ENCODE assay signal across 8 mouse cellular contexts in the genomic region with DNA sequence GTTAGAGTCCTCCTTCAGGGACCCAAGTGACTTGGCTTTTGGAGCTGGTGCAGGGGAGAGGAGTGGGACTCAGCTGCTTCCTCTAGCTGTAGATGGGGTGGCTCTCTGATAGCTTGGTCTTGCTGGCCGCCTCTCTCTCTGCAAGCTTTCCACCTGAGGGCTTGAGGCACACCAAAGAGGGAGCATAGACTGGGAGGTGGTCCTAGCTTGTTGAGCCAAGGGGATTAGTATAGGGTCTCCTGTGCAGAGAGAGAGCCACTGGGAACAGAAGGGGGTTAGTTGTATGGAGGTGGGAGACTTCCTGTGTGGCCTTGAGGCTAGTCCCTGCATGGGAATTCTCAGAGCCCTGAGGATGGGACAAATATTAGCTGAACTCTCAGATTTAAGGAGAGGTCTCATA. TPM values are rescaled to one million over a fixed set of nuclear protein-coding genes. Genes with fewer than 3 reads are reported as not detected.
DNase-seq lines count a peak whose midpoint lies in the region; ATAC-seq and TF ChIP-seq lines count a peak whose summit lies in the region.

No protein-coding gene starts in this region.

- no peak for TF ChIP-seq EP300 in heart, adult 2 months (IDR thresholded peaks at IDR 0.05; ENCODE audit: insufficient read depth, low read depth, low read length)
- TF ChIP-seq EP300 in CH12.LX (IDR thresholded peaks at IDR 0.05; ENCODE audit: low read length) = no peak

- peaks cover 36% of the 10 kb centered on the region for H3K4me1 ChIP-seq in heart, adult 2 months (ENCODE audit: control insufficient read depth, insufficient read depth, low read length)
- peaks cover 8 to 74% of the 10 kb centered on the region in 2 experiments for H3K4me1 ChIP-seq in CH12.LX (ENCODE audit: control insufficient read depth in 1 of 2, insufficient read depth in 2 of 2)
- H3K4me1 ChIP-seq in forebrain, embryonic 15.5 days = peaks cover 50% of the 10 kb centered on the region
- H3K4me1 ChIP-seq in liver, embryonic 15.5 days (replicated peaks) = peaks cover 52% of the 10 kb centered on the region

- H3K27ac ChIP-seq in heart, adult 2 months = peak overlapping the region; percentile 94
- no peak overlapping the region for H3K27ac ChIP-seq in CH12.LX (ENCODE audit: insufficient read depth, low read depth)
- H3K27ac ChIP-seq in forebrain, embryonic 15.5 days (replicated peaks) = 0 out of 2 replicates have a peak overlapping the region, but pooled peaks have one; percentile 8
- H3K27ac ChIP-seq in liver, embryonic 15.5 days (replicated peaks) = peak overlapping the region; percentile 79

- H3K27me3 ChIP-seq in heart, adult 2 months (ENCODE audit: control insufficient read depth, insufficient read depth, low read length) = no peaks in the 10 kb centered on the region
- H3K27me3 ChIP-seq in CH12.LX (replicated peaks) = no peaks in the 10 kb centered on the region
- H3K27me3 ChIP-seq in forebrain, embryonic 15.5 days = no peaks in the 10 kb centered on the region
- H3K27me3 ChIP-seq in liver, embryonic 15.5 days = peaks cover 8% of the 10 kb centered on the region; the same call in 1 of the 2 replicates

- TF ChIP-seq RAD21 in CH12.LX (IDR thresholded peaks at IDR 0.05; ENCODE audit: low read depth, low read length) = no peak

- dilution Hi-C loops in CH12.LX (cut with MboI; ENCODE audit: extremely low pct_ligation_motif_present, extremely low pct_unique_long_range_greater_than_20kb, low sequenced_read_pairs) = no loop called here

- peak overlapping the region; percentile 82 for H3K4me3 ChIP-seq in heart, adult 2 months
- peak overlapping the region in 2 of 3 experiments; percentile 57 to 76 for H3K4me3 ChIP-seq in CH12.LX (replicated peaks in 1 of 3; ENCODE audit: low read depth in 2 of 3, low read length in 2 of 3, poor library complexity in 1 of 3)
- H3K4me3 ChIP-seq in forebrain, embryonic 15.5 days = peak overlapping the region; percentile 98
- H3K4me3 ChIP-seq in liver, embryonic 15.5 days (replicated peaks) = peak overlapping the region; percentile 82

- no peaks in the 10 kb centered on the region for H3K9me3 ChIP-seq in CH12.LX (replicated peaks; ENCODE audit: low read length)
- H3K9me3 ChIP-seq in forebrain, embryonic 15.5 days = no peaks in the 10 kb centered on the region
- no peaks in the 10 kb centered on the region for H3K9me3 ChIP-seq in liver, embryonic 15.5 days (replicated peaks)

- intact Hi-C loops in heart, adult 2 months (cut with DNase I) = loop anchor here (2.0 kb wide), 1 partner anchor 18 kb away; no protein-coding TSS in a partner anchor

- peaks cover 20% of the 10 kb centered on the region for H3K79me2 ChIP-seq in heart, adult 2 months (replicated peaks; ENCODE audit: control insufficient read depth, insufficient read depth, low read length)
- no peaks in the 10 kb centered on the region for H3K79me2 ChIP-seq in CH12.LX (replicated peaks; ENCODE audit: control insufficient read depth, extremely low read depth, insufficient read depth, poor library complexity, severe bottlenecking)

- TF ChIP-seq POLR2A in heart, adult 2 months (IDR thresholded peaks at IDR 0.05; ENCODE audit: insufficient read depth, low read depth, low read length) = no peak
- no peak for TF ChIP-seq POLR2A in CH12.LX (IDR thresholded peaks at IDR 0.05; ENCODE audit: low read depth, low read length)

- in situ Hi-C loops in CH12.LX (cut with MboI; ENCODE audit: low pct_ligation_motif_present, low pct_unique_long_range_greater_than_20kb, low sequenced_read_pairs) = no loop called here

- DNase-seq in heart, adult 2 months = no peak
- DNase-seq in heart, adult 9 months (ENCODE audit: low spot score in 2 of 2) = no peak
- DNase-seq in CH12.LX (ENCODE audit: extremely low read depth) = no peak
- no peak for DNase-seq in cerebellum, adult 11-12 months
- no peak for DNase-seq in layer of hippocampus, postnatal 10 days (ENCODE audit: low spot score in 2 of 2)
- DNase-seq in layer of hippocampus, adult 18-20 months (ENCODE audit: low spot score in 2 of 2) = no peak

- H3K4me2 ChIP-seq in CH12.LX (ENCODE audit: insufficient read depth, low read depth, poor library complexity, severe bottlenecking) = no peak overlapping the region; the same call in 1 of the 2 replicates
- peak overlapping the region; percentile 67 for H3K4me2 ChIP-seq in forebrain, embryonic 15.5 days (replicated peaks)
- H3K4me2 ChIP-seq in liver, embryonic 15.5 days = peak overlapping the region; percentile 100

- no peak for TF ChIP-seq CTCF in heart, adult 2 months (IDR thresholded peaks at IDR 0.05)
- no peak for TF ChIP-seq CTCF in CH12.LX (conservative IDR thresholded peaks at IDR 0.05 in 1 of 2, IDR thresholded peaks at IDR 0.05 in 1 of 2; ENCODE audit: low read depth in 2 of 2, low read length in 2 of 2)

- no peak for ATAC-seq in forebrain, embryonic 15.5 days (replicated peaks)
- no peak for ATAC-seq in liver, embryonic 15.5 days (ENCODE audit: insufficient read depth)

- 25% methylated on average over 1 of the region's 1 CpGs for WGBS in heart, adult 2 months
- WGBS in forebrain, embryonic 15.5 days = 28% methylated on average over 1 of the region's 1 CpGs
- WGBS in liver, embryonic 15.5 days (ENCODE audit: insufficient replicate concordance) = 50% methylated on average over 1 of the region's 1 CpGs

- H3K36me3 ChIP-seq in heart, adult 2 months (ENCODE audit: control insufficient read depth, insufficient read depth, low read length) = peaks cover 17% of the 10 kb centered on the region
- peaks cover 0 to 52% of the 10 kb centered on the region in 2 experiments for H3K36me3 ChIP-seq in CH12.LX (replicated peaks in 1 of 2; ENCODE audit: control insufficient read depth in 1 of 2, insufficient read depth in 1 of 2, low read length in 1 of 2)
- H3K36me3 ChIP-seq in forebrain, embryonic 15.5 days = no peaks in the 10 kb centered on the region
- no peaks in the 10 kb centered on the region for H3K36me3 ChIP-seq in liver, embryonic 15.5 days (replicated peaks)

- H3K9ac ChIP-seq in heart, adult 2 months (ENCODE audit: low read depth, low read length) = peak overlapping the region; percentile 95
- no peak overlapping the region for H3K9ac ChIP-seq in CH12.LX (ENCODE audit: insufficient read depth, low read depth)
- peak overlapping the region; percentile 90 for H3K9ac ChIP-seq in forebrain, embryonic 15.5 days (replicated peaks)
- H3K9ac ChIP-seq in liver, embryonic 15.5 days = no peak overlapping the region

TF ChIP-seq in CH12.LX, 34 proteins besides CTCF, POLR2A, EP300 and RAD21:
- TF ChIP-seq RCOR1 (conservative IDR thresholded peaks at IDR 0.05; ENCODE audit: low read depth, low read length) = no peak
- TF ChIP-seq MXI1 (IDR thresholded peaks at IDR 0.05; ENCODE audit: low read depth, low read length) = no peak
- no peak for TF ChIP-seq IRF4 (IDR thresholded peaks at IDR 0.05; ENCODE audit: low read depth, low read length)
- no peak for TF ChIP-seq ZNF384 (IDR thresholded peaks at IDR 0.05; ENCODE audit: low read depth, low read length)
- TF ChIP-seq SMC3 (IDR thresholded peaks at IDR 0.05; ENCODE audit: low read depth, low read length) = no peak
- no peak for TF ChIP-seq TBP (conservative IDR thresholded peaks at IDR 0.05; ENCODE audit: low read depth, low read length)

RNA-seq across cellular contexts. Expression of a gene that starts 12.7 kb away (rescaled TPM):
- total RNA-seq in heart, adult 2 months (2021) = 100 to 1,000 TPM; 129 to 152 TPM
- 240 and 258 TPM in 2 replicates for polyA plus RNA-seq in heart, adult 2 months (2012; rRNA removed)
- total RNA-seq in CH12.LX (2012; rRNA removed) (18.0 and 20.3 TPM in 2 replicates), CH12.LX (2014; rRNA removed) (9.3 and 12.6 TPM in 2 replicates)
- polyA plus RNA-seq in CH12.LX (2012; ENCODE audit: insufficient read length, low read depth) = 41.7 and 44.0 TPM in 2 replicates
- polyA plus RNA-seq in forebrain, embryonic 15.5 days (2015; fragmentation: Nextera tagmentation; extraction: Ambion mirVana) = 111 and 115 TPM in 2 replicates
- polyA plus RNA-seq in liver, embryonic 15.5 days (2015; fragmentation: Nextera tagmentation; extraction: Ambion mirVana) = 20.3 and 21.0 TPM in 2 replicates
- total RNA-seq in layer of hippocampus, postnatal 10 days (2021) = 10 to 100 TPM; 64.3 to 69.4 TPM
- total RNA-seq in layer of hippocampus, adult 18-20 months (2021) = 10 to 100 TPM; 73.7 to 74.0 TPM

RNA-seq across cellular contexts. Expression of a gene that starts 33.5 kb away (rescaled TPM):
- 10 to 100 TPM; 24.2 to 27.6 TPM for total RNA-seq in heart, adult 2 months (2021)
- 33.7 and 34.9 TPM in 2 replicates for polyA plus RNA-seq in heart, adult 2 months (2012; rRNA removed)
- total RNA-seq in CH12.LX (2012; rRNA removed) (5.3 and 6.0 TPM in 2 replicates), CH12.LX (2014; rRNA removed) (2.2 and 2.8 TPM in 2 replicates)
- polyA plus RNA-seq in CH12.LX (2012; ENCODE audit: insufficient read length, low read depth) = 5.8 and 6.2 TPM in 2 replicates
- 46.3 and 50.8 TPM in 2 replicates for polyA plus RNA-seq in forebrain, embryonic 15.5 days (2015; fragmentation: Nextera tagmentation; extraction: Ambion mirVana)
- 3.1 and 3.3 TPM in 2 replicates for polyA plus RNA-seq in liver, embryonic 15.5 days (2015; fragmentation: Nextera tagmentation; extraction: Ambion mirVana)
- total RNA-seq in layer of hippocampus, postnatal 10 days (2021) = 10 to 100 TPM; 85.3 to 99.4 TPM
- total RNA-seq in layer of hippocampus, adult 18-20 months (2021) = 100 to 1,000 TPM in 1 of 2 experiments, 10 to 100 TPM in 1; 97.3 to 113 TPM

Comparison
In these comparisons a context has a peak if more than half of its experiments do, and no peak if none do; other contexts are left out.
1. H3K9ac ChIP-seq: peak in heart, adult 2 months (single experiment) and forebrain, embryonic 15.5 days (single experiment); none in CH12.LX (single experiment) and liver, embryonic 15.5 days (single experiment).
2. Peak in every context shown above with its lines, with median percentiles within 50 percentile points of each other: H3K4me3 ChIP-seq.